Mouse (Mus musculus): Measurements from ENCODE around the gene Flvcr1.

- TF ChIP-seq POLR2A (IDR thresholded peaks at IDR 0.05; ENCODE audit: control insufficient read depth, extremely low read depth, insufficient read depth, low read length, poor library complexity) (no peak), CTCF (IDR thresholded peaks at IDR 0.05; ENCODE audit: borderline replicate concordance, control insufficient read depth, extremely low read depth, insufficient read depth, low read length, poor library complexity) (no peak)
Measured at GRCm38 (mm10) chr1:191035649-191036048, 9.7 kb upstream of the Flvcr1 start.
